Comparison of ENCODE assay signal across 9 mouse cellular contexts in the genomic region with DNA sequence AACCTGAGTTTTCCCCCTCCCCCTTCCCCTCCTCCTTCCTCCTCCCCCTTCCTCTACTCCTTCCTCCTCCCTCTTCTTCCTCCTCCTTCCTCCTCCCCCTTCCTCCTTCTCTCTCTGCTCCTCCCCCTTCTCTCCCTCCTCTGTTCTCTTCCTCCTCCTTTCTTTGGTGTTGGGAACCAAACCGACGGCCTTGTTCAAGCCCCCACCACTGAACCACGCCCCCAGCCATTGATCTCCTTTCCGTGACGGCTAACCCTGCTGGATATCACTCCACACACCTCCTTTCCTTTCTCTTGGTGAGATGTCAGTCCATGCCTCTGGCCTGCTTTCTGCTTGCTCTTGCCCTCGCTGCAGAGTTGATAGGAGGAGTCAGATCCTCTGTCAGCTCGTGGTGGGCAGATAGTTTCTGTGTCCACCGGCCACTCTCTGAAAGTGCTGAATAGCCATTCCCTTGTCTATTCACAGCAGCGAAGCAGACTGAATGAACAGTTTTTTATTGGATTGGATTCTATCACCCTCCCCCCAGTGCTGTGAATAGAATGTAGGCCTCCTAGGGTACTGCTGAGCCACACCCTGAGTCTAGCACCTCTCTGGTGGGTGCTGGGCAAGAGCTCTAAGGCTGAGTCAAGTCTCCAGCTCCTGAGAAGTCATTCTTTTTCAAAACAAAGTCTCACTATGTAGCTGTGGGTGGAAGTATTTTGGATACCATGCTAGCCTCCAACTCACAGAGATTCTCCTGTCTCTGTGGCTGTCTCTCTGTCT. TPM values are rescaled to one million over a fixed set of nuclear protein-coding genes. Genes with fewer than 3 reads are reported as not detected.
DNase-seq lines count a peak whose midpoint lies in the region; ATAC-seq and TF ChIP-seq lines count a peak whose summit lies in the region.
"Had no signal": no experiment of that assay in that cellular context is flagged by ENCODE, and none has a peak within 500 bp of the region (broad histone marks: within the 10 kb centered on the region; RNA-seq: fewer than 3 reads in every experiment).

Gene Tmem40 (minus strand): TSS at position 416 of the 762 bp plus-strand sequence.

- H3K79me2 ChIP-seq in MEL (ENCODE audit: control insufficient read depth, insufficient read depth, low read length, poor library complexity) = no peaks in the 10 kb centered on the region

- DNase-seq in heart, postnatal 25 days (ENCODE audit: low spot score) = no peak
- DNase-seq in MEL (ENCODE audit: low read depth, low spot score) = peak; percentile 78
- peak; percentile 69 for DNase-seq in hindbrain, embryonic 11.5 days (ENCODE audit: low spot score)
- peak; percentile 32 for DNase-seq in lung, postnatal 36 days
- peak; percentile 57 for DNase-seq in thymus, postnatal 0 days (ENCODE audit: low spot score)
- no peak for DNase-seq in adrenal gland, postnatal 4 days (ENCODE audit: low spot score in 2 of 2)
- DNase-seq in cerebellum, adult 2 months = no peak

- no peak within 1 kb of the TSS for H3K9ac ChIP-seq in heart, embryonic 14.5 days (ENCODE audit: low read length)
- peak within 1 kb of the TSS; percentile 56 for H3K9ac ChIP-seq in MEL (ENCODE audit: control insufficient read depth, low read depth, low read length, poor library complexity, severe bottlenecking)
- H3K9ac ChIP-seq in hindbrain, embryonic 11.5 days (ENCODE audit: low read depth, low read length) = peak within 1 kb of the TSS; percentile 8; the same call in 1 of the 2 replicates

- H3K4me1 ChIP-seq in heart, embryonic 14.5 days (ENCODE audit: control insufficient read depth in 2 of 2, insufficient read depth in 2 of 2, low read length in 2 of 2) = peaks cover 17 to 43% of the 10 kb centered on the region in 2 experiments
- H3K4me1 ChIP-seq in MEL (ENCODE audit: control insufficient read depth in 1 of 2, insufficient read depth in 2 of 2, low read length in 2 of 2) = peaks cover 13 to 43% of the 10 kb centered on the region in 2 experiments
- H3K4me1 ChIP-seq in hindbrain, embryonic 11.5 days (replicated peaks; ENCODE audit: control insufficient read depth, insufficient read depth, low read length) = peaks cover 9% of the 10 kb centered on the region; the same call in 1 of the 2 replicates
- no peaks in the 10 kb centered on the region for H3K4me1 ChIP-seq in cerebellum, adult 2 months (ENCODE audit: control insufficient read depth, insufficient read depth, low read length)

- H3K4me3 ChIP-seq in heart, embryonic 14.5 days (ENCODE audit: control insufficient read depth in 1 of 2, insufficient read depth in 1 of 2, low read depth in 1 of 2, low read length in 2 of 2) = no peak within 1 kb of the TSS
- peak within 1 kb of the TSS; percentile 34 to 56 for H3K4me3 ChIP-seq in MEL (ENCODE audit: control insufficient read depth in 1 of 2, insufficient read depth in 1 of 2, low read depth in 2 of 2, low read length in 2 of 2)
- no peak within 1 kb of the TSS for H3K4me3 ChIP-seq in hindbrain, embryonic 11.5 days (ENCODE audit: low read depth, low read length)
- no peak within 1 kb of the TSS for H3K4me3 ChIP-seq in cerebellum, adult 2 months (replicated peaks; ENCODE audit: insufficient read depth, low read depth, low read length)

- intact Hi-C loops in heart, postnatal 25 days (cut with DNase I) = no loop called here

- no peaks in the 10 kb centered on the region for H3K27me3 ChIP-seq in heart, embryonic 14.5 days (ENCODE audit: control insufficient read depth, insufficient read depth, low read length)
- H3K27me3 ChIP-seq in MEL (ENCODE audit: control insufficient read depth in 1 of 2, insufficient read depth in 2 of 2, low read length in 2 of 2) = no peaks in the 10 kb centered on the region
- H3K27me3 ChIP-seq in hindbrain, embryonic 11.5 days (ENCODE audit: control insufficient read depth, insufficient read depth, low read length) = no peaks in the 10 kb centered on the region
- H3K27me3 ChIP-seq in cerebellum, adult 2 months (ENCODE audit: control insufficient read depth, insufficient read depth, low read length) = no peaks in the 10 kb centered on the region

- no peak for TF ChIP-seq CTCF in MEL (IDR thresholded peaks at IDR 0.05 in 2 of 3, conservative IDR thresholded peaks at IDR 0.05 in 1 of 3; ENCODE audit: control insufficient read depth in 1 of 3, insufficient read depth in 1 of 3, low read depth in 2 of 3, low read length in 3 of 3, poor library complexity in 1 of 3, severe bottlenecking in 1 of 3)
- no peak for TF ChIP-seq CTCF in cerebellum, adult 2 months (IDR thresholded peaks at IDR 0.05; ENCODE audit: borderline replicate concordance, insufficient read depth, low read depth, low read length)

- H3K9me3 ChIP-seq in heart, embryonic 14.5 days (ENCODE audit: control insufficient read depth, low read length) = no peaks in the 10 kb centered on the region
- no peaks in the 10 kb centered on the region for H3K9me3 ChIP-seq in MEL (replicated peaks; ENCODE audit: insufficient read depth, low read length)
- no peaks in the 10 kb centered on the region for H3K9me3 ChIP-seq in hindbrain, embryonic 11.5 days (ENCODE audit: control insufficient read depth, low read length)

- 2% methylated on average over 9 of the region's 9 CpGs for WGBS in heart, embryonic 14.5 days
- WGBS in hindbrain, embryonic 11.5 days = 1% methylated on average over 9 of the region's 9 CpGs
- 28% methylated on average over 9 of the region's 9 CpGs for WGBS in cerebellum, adult 2 months

- ATAC-seq in heart, embryonic 14.5 days (ENCODE audit: insufficient number of reproducible peaks, insufficient read depth, low FRiP score, low read depth) = no peak
- peak; percentile 51; the same call in 1 of the 2 replicates for ATAC-seq in hindbrain, embryonic 11.5 days (ENCODE audit: low FRiP score)

- TF ChIP-seq RAD21 in MEL (IDR thresholded peaks at IDR 0.05; ENCODE audit: low read depth, low read length) = no peak

- H3K36me3 ChIP-seq in heart, embryonic 14.5 days (ENCODE audit: control insufficient read depth, insufficient read depth, low read length) = no peaks in the 10 kb centered on the region
- peaks cover 0 to 26% of the 10 kb centered on the region in 2 experiments; a peak in 2 of 4 replicates for H3K36me3 ChIP-seq in MEL (ENCODE audit: control insufficient read depth in 1 of 2, insufficient read depth in 2 of 2, low read length in 2 of 2)
- no peaks in the 10 kb centered on the region for H3K36me3 ChIP-seq in hindbrain, embryonic 11.5 days (ENCODE audit: control insufficient read depth, insufficient read depth, low read length)

- peak within 1 kb of the TSS; percentile 30 to 58 for H3K27ac ChIP-seq in heart, embryonic 14.5 days (replicated peaks in 1 of 2; ENCODE audit: control insufficient read depth in 1 of 2, insufficient read depth in 1 of 2, low read depth in 2 of 2, low read length in 2 of 2)
- peak within 1 kb of the TSS; percentile 64 for H3K27ac ChIP-seq in MEL (ENCODE audit: control insufficient read depth, low read depth, low read length)
- H3K27ac ChIP-seq in hindbrain, embryonic 11.5 days (ENCODE audit: low read depth, low read length) = peak within 1 kb of the TSS; percentile 68
- H3K27ac ChIP-seq in cerebellum, adult 2 months (ENCODE audit: insufficient read depth, low read length) = no peak within 1 kb of the TSS

- no peak for TF ChIP-seq POLR2A in MEL (IDR thresholded peaks at IDR 0.05; ENCODE audit: control insufficient read depth in 1 of 2, insufficient read depth in 1 of 2, low read depth in 1 of 2, low read length in 2 of 2, poor library complexity in 1 of 2)
- TF ChIP-seq POLR2A in cerebellum, adult 2 months (IDR thresholded peaks at IDR 0.05; ENCODE audit: borderline replicate concordance, insufficient read depth, low read length) = no peak

- TF ChIP-seq EP300 in MEL (IDR thresholded peaks at IDR 0.05; ENCODE audit: low read depth in 1 of 2, low read length in 2 of 2) = no peak

- peak within 1 kb of the TSS; percentile 39; the same call in 1 of the 2 replicates for H3K4me2 ChIP-seq in heart, embryonic 14.5 days (ENCODE audit: low read length)
- no peak within 1 kb of the TSS for H3K4me2 ChIP-seq in hindbrain, embryonic 11.5 days (replicated peaks; ENCODE audit: low read depth, low read length)

TF ChIP-seq in MEL, 35 proteins besides CTCF, POLR2A, EP300 and RAD21 (continues in another document):
- TF ChIP-seq KAT2A (conservative IDR thresholded peaks at IDR 0.05; ENCODE audit: low read depth, low read length) = no peak
- peak; percentile 34; the same call in 1 of the 2 replicates for TF ChIP-seq NELFE (IDR thresholded peaks at IDR 0.05; ENCODE audit: low read depth, low read length)
- no peak for TF ChIP-seq JUND (IDR thresholded peaks at IDR 0.05; ENCODE audit: low read depth, low read length)
- TF ChIP-seq ZC3H11A (IDR thresholded peaks at IDR 0.05; ENCODE audit: low read depth, low read length) = no peak
- 0 out of 2 replicates have a peak, but pooled peaks have one; percentile 11 for TF ChIP-seq SIN3A (IDR thresholded peaks at IDR 0.05; ENCODE audit: low read length)
- TF ChIP-seq CHD2 (IDR thresholded peaks at IDR 0.05; ENCODE audit: low read length) = peak; percentile 27; the same call in 1 of the 2 replicates
- peak; percentile 54; the same call in 1 of the 2 replicates for TF ChIP-seq MXI1 (IDR thresholded peaks at IDR 0.05; ENCODE audit: low read depth, low read length)
- no peak for TF ChIP-seq MYC (IDR thresholded peaks at IDR 0.05; ENCODE audit: low read depth, low read length)
- no peak for TF ChIP-seq BHLHE40 (IDR thresholded peaks at IDR 0.05; ENCODE audit: borderline replicate concordance, low read depth, low read length)
- 0 out of 2 replicates have a peak, but pooled peaks have one; percentile 14 for TF ChIP-seq MAX (IDR thresholded peaks at IDR 0.05; ENCODE audit: low read length)
- no peak for TF ChIP-seq UBTF (IDR thresholded peaks at IDR 0.05; ENCODE audit: borderline replicate concordance, insufficient read depth, low read depth, low read length)
- no peak for TF ChIP-seq TCF12 (IDR thresholded peaks at IDR 0.05; ENCODE audit: low read depth, low read length)
- peak; percentile 69 for TF ChIP-seq MAZ (IDR thresholded peaks at IDR 0.05; ENCODE audit: low read depth, low read length)
- TF ChIP-seq NRF1 (IDR thresholded peaks at IDR 0.05; ENCODE audit: insufficient read depth, low read depth, low read length, poor library complexity, severe bottlenecking) = no peak
- TF ChIP-seq CHD1 (IDR thresholded peaks at IDR 0.05; ENCODE audit: low read depth, low read length) = 0 out of 2 replicates have a peak, but pooled peaks have one; percentile 35
- TF ChIP-seq HCFC1 (IDR thresholded peaks at IDR 0.05; ENCODE audit: low read depth, low read length) = no peak

RNA-seq across cellular contexts. Expression of gene Tmem40, which starts in this region (rescaled TPM):
- polyA plus RNA-seq in heart, embryonic 14.5 days (2014; fragmentation: Nextera tagmentation; extraction: Ambion mirVana) = 0.55 and 1.3 TPM in 2 replicates
- 1 to 10 TPM in 1 of 2 experiments, not detected in 1; 1.0 TPM for total RNA-seq in heart, postnatal 25 days (2021)
- 10.9 and 13.8 TPM in 2 replicates for total RNA-seq in MEL (2012; rRNA removed)
- 10 to 100 TPM in 1 of 2 experiments, not detected in 1; 16.4 TPM for polyA plus RNA-seq in MEL (2012; ENCODE audit: insufficient read depth in 1 of 2, insufficient read length in 2 of 2, low read depth in 1 of 2, low replicate concordance in 2 of 2, missing spikeins in 1 of 2)
- 1.9 and 2.1 TPM in 2 replicates for polyA plus RNA-seq in hindbrain, embryonic 11.5 days (2014; fragmentation: Nextera tagmentation; extraction: Ambion mirVana)
- polyA plus RNA-seq in thymus, postnatal 0 days (2015; fragmentation: Nextera tagmentation; extraction: Ambion mirVana) = 1.4 and 2.2 TPM in 2 replicates
- 1 to 10 TPM; 1.2 to 1.5 TPM for total RNA-seq in adrenal gland, postnatal 4 days (2021)
- 2.7 and 3.5 TPM in 2 replicates for polyA plus RNA-seq in cerebellum, adult 2 months (2012; rRNA removed)
- polyA plus RNA-seq: small intestine, adult 2 months had no signal

Comparison
In these comparisons a context has a peak if more than half of its experiments do, and no peak if none do; other contexts are left out.
1. H3K4me3 ChIP-seq: peak in MEL (2 of 2); none in heart, embryonic 14.5 days (0 of 2), hindbrain, embryonic 11.5 days (single experiment) and cerebellum, adult 2 months (single experiment).
2. DNase-seq: peak in MEL (single experiment), hindbrain, embryonic 11.5 days (single experiment), lung, postnatal 36 days (single experiment) and thymus, postnatal 0 days (single experiment); none in heart, postnatal 25 days (single experiment), adrenal gland, postnatal 4 days (0 of 2) and cerebellum, adult 2 months (0 of 2).